Mouse (Mus musculus): ENCODE measurements around the gene 1190005I06Rik. TPM values are rescaled to one million over a fixed set of nuclear protein-coding genes. Genes with fewer than 3 reads are reported as not detected.

1190005I06Rik gene
- total and polyA plus RNA-seq, 2 experiments, result 11.9 to 12.0 TPM

GRCm38 (mm10) chr8:120626461-120626860 lies 21.0 kb downstream of the 1190005I06Rik start:
- Histone ChIP-seq H3K4me1 (ENCODE audit: control insufficient read depth, insufficient read depth, low read length) (peaks cover 6% of the 10 kb centered on the region), H3K27me3 (ENCODE audit: control insufficient read depth, insufficient read depth, low read length) (no peaks in the 10 kb centered on the region), H3K4me3 (ENCODE audit: insufficient read depth, low read depth, low read length) (no peak overlapping the region), H3K27ac (replicated peaks; ENCODE audit: insufficient read depth, low read depth, low read length) (no peak overlapping the region), H3K9ac (ENCODE audit: low read depth, low read length) (no peak overlapping the region), H3K36me3 (ENCODE audit: control insufficient read depth, insufficient read depth, low read length) (no peaks in the 10 kb centered on the region), H3K79me2 (ENCODE audit: control insufficient read depth, insufficient read depth, low read length) (no peaks in the 10 kb centered on the region)
- 89% methylated on average over 11 of the region's 11 CpGs for WGBS
- no peak for DNase-seq (ENCODE audit: extremely low read depth, low read depth, low spot score)
- TF ChIP-seq POLR2A (IDR thresholded peaks at IDR 0.05; ENCODE audit: extremely low read depth, insufficient read depth, low read length), result no peak
- TF ChIP-seq CTCF (IDR thresholded peaks at IDR 0.05; ENCODE audit: low read depth, low read length), result no peak

- TF ChIP-seq CTCF (IDR thresholded peaks at IDR 0.05; ENCODE audit: low read depth, low read length), result no peak
- no peak for TF ChIP-seq POLR2A (IDR thresholded peaks at IDR 0.05; ENCODE audit: extremely low read depth, insufficient read depth, low read length)
- no peaks in the 10 kb centered on the region for H3K36me3 ChIP-seq (ENCODE audit: control insufficient read depth, insufficient read depth, low read length)
- no peaks in the 10 kb centered on the region for H3K79me2 ChIP-seq (ENCODE audit: control insufficient read depth, insufficient read depth, low read length)
- no peak overlapping the region for H3K27ac ChIP-seq (replicated peaks; ENCODE audit: insufficient read depth, low read depth, low read length)
- no peak overlapping the region for H3K9ac ChIP-seq (ENCODE audit: low read depth, low read length)
- peaks cover 25% of the 10 kb centered on the region for H3K4me1 ChIP-seq (ENCODE audit: control insufficient read depth, insufficient read depth, low read length)
- DNase-seq (ENCODE audit: extremely low read depth, low read depth, low spot score), result no peak
- no peak overlapping the region for H3K4me3 ChIP-seq (ENCODE audit: insufficient read depth, low read depth, low read length)
- no peaks in the 10 kb centered on the region for H3K27me3 ChIP-seq (ENCODE audit: control insufficient read depth, insufficient read depth, low read length)
- 83% methylated on average over 2 of the region's 2 CpGs for WGBS
These were observed 23.8 kb downstream of the 1190005I06Rik start for GRCm38 (mm10) chr8:120623608-120624007.

GRCm38 (mm10) chr8:120622161-120622560 lies 25.3 kb downstream of the 1190005I06Rik start:
- Histone ChIP-seq H3K36me3 (ENCODE audit: control insufficient read depth, insufficient read depth, low read length) (no peaks in the 10 kb centered on the region), H3K27me3 (ENCODE audit: control insufficient read depth, insufficient read depth, low read length) (no peaks in the 10 kb centered on the region), H3K27ac (replicated peaks; ENCODE audit: insufficient read depth, low read depth, low read length) (peak overlapping the region; percentile 85), H3K9ac (ENCODE audit: low read depth, low read length) (peak overlapping the region; percentile 24; the same call in 1 of the 2 replicates), H3K4me1 (ENCODE audit: control insufficient read depth, insufficient read depth, low read length) (peaks cover 28% of the 10 kb centered on the region), H3K4me3 (ENCODE audit: insufficient read depth, low read depth, low read length) (no peak overlapping the region), H3K79me2 (ENCODE audit: control insufficient read depth, insufficient read depth, low read length) (no peaks in the 10 kb centered on the region)
- 25% methylated on average over 14 of the region's 14 CpGs for WGBS
- no peak for TF ChIP-seq CTCF (IDR thresholded peaks at IDR 0.05; ENCODE audit: low read depth, low read length)
- no peak for TF ChIP-seq POLR2A (IDR thresholded peaks at IDR 0.05; ENCODE audit: extremely low read depth, insufficient read depth, low read length)
- peak; percentile 81 for DNase-seq (ENCODE audit: extremely low read depth, low read depth, low spot score)

GRCm38 (mm10) chr8:120620441-120620840 lies 27.0 kb downstream of the 1190005I06Rik start:
- no peaks in the 10 kb centered on the region for H3K27me3 ChIP-seq (ENCODE audit: control insufficient read depth, insufficient read depth, low read length)
- peak; percentile 68 for DNase-seq (ENCODE audit: extremely low read depth, low read depth, low spot score)
- no peaks in the 10 kb centered on the region for H3K79me2 ChIP-seq (ENCODE audit: control insufficient read depth, insufficient read depth, low read length)
- H3K27ac ChIP-seq (replicated peaks; ENCODE audit: insufficient read depth, low read depth, low read length), result peak overlapping the region; percentile 96
- peak overlapping the region; percentile 45 for H3K9ac ChIP-seq (ENCODE audit: low read depth, low read length)
- H3K36me3 ChIP-seq (ENCODE audit: control insufficient read depth, insufficient read depth, low read length), result no peaks in the 10 kb centered on the region
- H3K4me1 ChIP-seq (ENCODE audit: control insufficient read depth, insufficient read depth, low read length), result peaks cover 28% of the 10 kb centered on the region
- no peak for TF ChIP-seq CTCF (IDR thresholded peaks at IDR 0.05; ENCODE audit: low read depth, low read length)
- no peak for TF ChIP-seq POLR2A (IDR thresholded peaks at IDR 0.05; ENCODE audit: extremely low read depth, insufficient read depth, low read length)
- no peak overlapping the region for H3K4me3 ChIP-seq (ENCODE audit: insufficient read depth, low read depth, low read length)
- 24% methylated on average over 7 of the region's 7 CpGs for WGBS

- H3K27me3 ChIP-seq (ENCODE audit: control insufficient read depth, insufficient read depth, low read length), result no peaks in the 10 kb centered on the region
- H3K4me1 ChIP-seq (ENCODE audit: control insufficient read depth, insufficient read depth, low read length), result peaks cover 28% of the 10 kb centered on the region
- H3K79me2 ChIP-seq (ENCODE audit: control insufficient read depth, insufficient read depth, low read length), result no peaks in the 10 kb centered on the region
- no peak overlapping the region for H3K4me3 ChIP-seq (ENCODE audit: insufficient read depth, low read depth, low read length)
- no peak for TF ChIP-seq CTCF (IDR thresholded peaks at IDR 0.05; ENCODE audit: low read depth, low read length)
- no peak for TF ChIP-seq POLR2A (IDR thresholded peaks at IDR 0.05; ENCODE audit: extremely low read depth, insufficient read depth, low read length)
- DNase-seq (ENCODE audit: extremely low read depth, low read depth, low spot score), result peak; percentile 95
- WGBS, result 29% methylated on average over 11 of the region's 11 CpGs
- no peaks in the 10 kb centered on the region for H3K36me3 ChIP-seq (ENCODE audit: control insufficient read depth, insufficient read depth, low read length)
- H3K9ac ChIP-seq (ENCODE audit: low read depth, low read length), result peak overlapping the region; percentile 45
- H3K27ac ChIP-seq (replicated peaks; ENCODE audit: insufficient read depth, low read depth, low read length), result peak overlapping the region; percentile 96
These were observed 27.9 kb downstream of the 1190005I06Rik start for GRCm38 (mm10) chr8:120619235-120620180.

GRCm38 (mm10) chr8:120618110-120618509 lies 29.3 kb downstream of the 1190005I06Rik start:
- H3K4me3 ChIP-seq (ENCODE audit: insufficient read depth, low read depth, low read length), result no peak overlapping the region
- H3K4me1 ChIP-seq (ENCODE audit: control insufficient read depth, insufficient read depth, low read length), result peaks cover 28% of the 10 kb centered on the region
- WGBS, result 0% methylated on average over 6 of the region's 6 CpGs
- peak overlapping the region; percentile 54; the same call in 1 of the 2 replicates for H3K27ac ChIP-seq (replicated peaks; ENCODE audit: insufficient read depth, low read depth, low read length)
- H3K79me2 ChIP-seq (ENCODE audit: control insufficient read depth, insufficient read depth, low read length), result no peaks in the 10 kb centered on the region
- peak; percentile 84 for TF ChIP-seq CTCF (IDR thresholded peaks at IDR 0.05; ENCODE audit: low read depth, low read length)
- no peak for TF ChIP-seq POLR2A (IDR thresholded peaks at IDR 0.05; ENCODE audit: extremely low read depth, insufficient read depth, low read length)
- H3K9ac ChIP-seq (ENCODE audit: low read depth, low read length), result no peak overlapping the region
- DNase-seq (ENCODE audit: extremely low read depth, low read depth, low spot score), result peak; percentile 40
- H3K27me3 ChIP-seq (ENCODE audit: control insufficient read depth, insufficient read depth, low read length), result no peaks in the 10 kb centered on the region
- H3K36me3 ChIP-seq (ENCODE audit: control insufficient read depth, insufficient read depth, low read length), result no peaks in the 10 kb centered on the region

Data from liver, adult 2 months (tissue).